Mouse (Mus musculus): ENCODE results near the gene Rab1a. TPM values are rescaled to one million over a fixed set of nuclear protein-coding genes. Genes with fewer than 3 reads are reported as not detected.

Gene Rab1a
- polyA plus RNA-seq, 1 experiment from 2014 or later = 244 TPM

GRCm38 (mm10) chr11:20229311-20229710 lies 28.1 kb downstream of the Rab1a start:
- no peak for ATAC-seq (ENCODE audit: low FRiP score, low TSS enrichment)
- WGBS = 90% methylated on average over 4 of the region's 4 CpGs
- Histone ChIP-seq H3K4me3 (ENCODE audit: low read length) (no peak overlapping the region), H3K9ac (ENCODE audit: low read depth, low read length) (no peak overlapping the region), H3K9me3 (ENCODE audit: control insufficient read depth, low read length) (no peaks in the 10 kb centered on the region), H3K36me3 (ENCODE audit: control insufficient read depth, insufficient read depth, low read length) (peaks cover 77% of the 10 kb centered on the region), H3K4me2 (replicated peaks; ENCODE audit: low read depth, low read length) (no peak overlapping the region), H3K27me3 (ENCODE audit: control insufficient read depth, insufficient read depth, low read length) (no peaks in the 10 kb centered on the region), H3K4me1 (ENCODE audit: control insufficient read depth, insufficient read depth, low read length) (no peaks in the 10 kb centered on the region), H3K27ac (ENCODE audit: low read depth, low read length) (no peak overlapping the region)

GRCm38 (mm10) chr11:20230286-20230685 lies 29.1 kb downstream of the Rab1a start:
- no peak overlapping the region for H3K4me3 ChIP-seq (ENCODE audit: low read length)
- peaks cover 78% of the 10 kb centered on the region for H3K36me3 ChIP-seq (ENCODE audit: control insufficient read depth, insufficient read depth, low read length)
- ATAC-seq (ENCODE audit: low FRiP score, low TSS enrichment) = no peak
- no peaks in the 10 kb centered on the region for H3K9me3 ChIP-seq (ENCODE audit: control insufficient read depth, low read length)
- H3K4me2 ChIP-seq (replicated peaks; ENCODE audit: low read depth, low read length) = no peak overlapping the region
- H3K4me1 ChIP-seq (ENCODE audit: control insufficient read depth, insufficient read depth, low read length) = no peaks in the 10 kb centered on the region
- H3K9ac ChIP-seq (ENCODE audit: low read depth, low read length) = no peak overlapping the region
- WGBS = 91% methylated on average over 1 of the region's 1 CpGs
- H3K27me3 ChIP-seq (ENCODE audit: control insufficient read depth, insufficient read depth, low read length) = no peaks in the 10 kb centered on the region
- H3K27ac ChIP-seq (ENCODE audit: low read depth, low read length) = no peak overlapping the region; the same call in 1 of the 2 replicates

- Histone ChIP-seq H3K27ac (ENCODE audit: low read depth, low read length) (peak overlapping the region; percentile 55; the same call in 1 of the 2 replicates), H3K27me3 (ENCODE audit: control insufficient read depth, insufficient read depth, low read length) (no peaks in the 10 kb centered on the region), H3K4me2 (replicated peaks; ENCODE audit: low read depth, low read length) (no peak overlapping the region), H3K36me3 (ENCODE audit: control insufficient read depth, insufficient read depth, low read length) (peaks cover 79% of the 10 kb centered on the region), H3K9ac (ENCODE audit: low read depth, low read length) (no peak overlapping the region), H3K9me3 (ENCODE audit: control insufficient read depth, low read length) (no peaks in the 10 kb centered on the region), H3K4me3 (ENCODE audit: low read length) (no peak overlapping the region), H3K4me1 (ENCODE audit: control insufficient read depth, insufficient read depth, low read length) (no peaks in the 10 kb centered on the region)
- 73% methylated on average over 8 of the region's 8 CpGs for WGBS
- peak; percentile 61; the same call in 1 of the 2 replicates for ATAC-seq (ENCODE audit: low FRiP score, low TSS enrichment)
Measured at GRCm38 (mm10) chr11:20231128-20231878, 30.1 kb downstream of the Rab1a start.

GRCm38 (mm10) chr11:20232016-20232755 lies 31.0 kb downstream of the Rab1a start:
- peaks cover 88% of the 10 kb centered on the region for H3K36me3 ChIP-seq (ENCODE audit: control insufficient read depth, insufficient read depth, low read length)
- no peak for ATAC-seq (ENCODE audit: low FRiP score, low TSS enrichment)

GRCm38 (mm10) chr11:20234233-20234632 lies 33.0 kb downstream of the Rab1a start:
- Histone ChIP-seq H3K27me3 (ENCODE audit: control insufficient read depth, insufficient read depth, low read length) (no peaks in the 10 kb centered on the region), H3K36me3 (ENCODE audit: control insufficient read depth, insufficient read depth, low read length) (peaks cover 90% of the 10 kb centered on the region), H3K4me3 (ENCODE audit: low read length) (no peak overlapping the region), H3K9me3 (ENCODE audit: control insufficient read depth, low read length) (no peaks in the 10 kb centered on the region), H3K4me1 (ENCODE audit: control insufficient read depth, insufficient read depth, low read length) (no peaks in the 10 kb centered on the region), H3K9ac (ENCODE audit: low read depth, low read length) (no peak overlapping the region), H3K27ac (ENCODE audit: low read depth, low read length) (no peak overlapping the region), H3K4me2 (replicated peaks; ENCODE audit: low read depth, low read length) (no peak overlapping the region)
- ATAC-seq (ENCODE audit: low FRiP score, low TSS enrichment) = no peak
- WGBS = 68% methylated on average over 3 of the region's 3 CpGs

More at GRCm38 (mm10) chr11:20232016-20232755, 31.0 kb downstream of the Rab1a start:
- Histone ChIP-seq H3K27ac (ENCODE audit: low read depth, low read length) (no peak overlapping the region), H3K9ac (ENCODE audit: low read depth, low read length) (no peak overlapping the region), H3K4me3 (ENCODE audit: low read length) (no peak overlapping the region), H3K4me1 (ENCODE audit: control insufficient read depth, insufficient read depth, low read length) (no peaks in the 10 kb centered on the region), H3K9me3 (ENCODE audit: control insufficient read depth, low read length) (no peaks in the 10 kb centered on the region), H3K27me3 (ENCODE audit: control insufficient read depth, insufficient read depth, low read length) (no peaks in the 10 kb centered on the region), H3K4me2 (replicated peaks; ENCODE audit: low read depth, low read length) (no peak overlapping the region)
- WGBS = 71% methylated on average over 4 of the region's 5 CpGs

- no peak for ATAC-seq (ENCODE audit: low FRiP score, low TSS enrichment)
- Histone ChIP-seq H3K27me3 (ENCODE audit: control insufficient read depth, insufficient read depth, low read length) (no peaks in the 10 kb centered on the region), H3K4me1 (ENCODE audit: control insufficient read depth, insufficient read depth, low read length) (no peaks in the 10 kb centered on the region), H3K9me3 (ENCODE audit: control insufficient read depth, low read length) (no peaks in the 10 kb centered on the region), H3K9ac (ENCODE audit: low read depth, low read length) (no peak overlapping the region), H3K4me2 (replicated peaks; ENCODE audit: low read depth, low read length) (no peak overlapping the region), H3K4me3 (ENCODE audit: low read length) (no peak overlapping the region), H3K36me3 (ENCODE audit: control insufficient read depth, insufficient read depth, low read length) (peaks cover 92% of the 10 kb centered on the region), H3K27ac (ENCODE audit: low read depth, low read length) (no peak overlapping the region)
- WGBS = 96% methylated on average over 7 of the region's 7 CpGs
Measured at GRCm38 (mm10) chr11:20237018-20237417, 35.8 kb downstream of the Rab1a start.

- Histone ChIP-seq H3K36me3 (ENCODE audit: control insufficient read depth, insufficient read depth, low read length) (peaks cover 83% of the 10 kb centered on the region), H3K27me3 (ENCODE audit: control insufficient read depth, insufficient read depth, low read length) (no peaks in the 10 kb centered on the region), H3K4me1 (ENCODE audit: control insufficient read depth, insufficient read depth, low read length) (peaks cover under 1% of the 10 kb centered on the region; the same call in 1 of the 2 replicates), H3K9ac (ENCODE audit: low read depth, low read length) (no peak overlapping the region), H3K9me3 (ENCODE audit: control insufficient read depth, low read length) (no peaks in the 10 kb centered on the region), H3K4me3 (ENCODE audit: low read length) (no peak overlapping the region), H3K4me2 (replicated peaks; ENCODE audit: low read depth, low read length) (no peak overlapping the region), H3K27ac (ENCODE audit: low read depth, low read length) (no peak overlapping the region)
- WGBS = 94% methylated on average over 3 of the region's 3 CpGs
- no peak for ATAC-seq (ENCODE audit: low FRiP score, low TSS enrichment)
Measured at GRCm38 (mm10) chr11:20237976-20238375, 36.7 kb downstream of the Rab1a start.

- Histone ChIP-seq H3K4me3 (ENCODE audit: low read length) (no peak overlapping the region), H3K9me3 (ENCODE audit: control insufficient read depth, low read length) (no peaks in the 10 kb centered on the region), H3K9ac (ENCODE audit: low read depth, low read length) (no peak overlapping the region), H3K4me1 (ENCODE audit: control insufficient read depth, insufficient read depth, low read length) (peaks cover 3% of the 10 kb centered on the region; the same call in 1 of the 2 replicates), H3K27ac (ENCODE audit: low read depth, low read length) (no peak overlapping the region), H3K4me2 (replicated peaks; ENCODE audit: low read depth, low read length) (no peak overlapping the region), H3K27me3 (ENCODE audit: control insufficient read depth, insufficient read depth, low read length) (no peaks in the 10 kb centered on the region), H3K36me3 (ENCODE audit: control insufficient read depth, insufficient read depth, low read length) (peaks cover 76% of the 10 kb centered on the region)
- WGBS = 95% methylated on average over 9 of the region's 9 CpGs
- no peak for ATAC-seq (ENCODE audit: low FRiP score, low TSS enrichment)
Measured at GRCm38 (mm10) chr11:20239279-20239861, 38.1 kb downstream of the Rab1a start.
